ENCODE assay signal across 29 mouse cellular contexts in genomic region chr2:173308486-173308885, GRCm38 (mm10). TPM values are rescaled to one million over a fixed set of nuclear protein-coding genes. Genes with fewer than 3 reads are reported as not detected.
DNase-seq lines count a peak whose midpoint lies in the region; ATAC-seq lines count a peak whose summit lies in the region.
"Had no signal": no experiment of that assay in that cellular context is flagged by ENCODE, and none has a peak within 500 bp of the region (broad histone marks: within the 10 kb centered on the region; RNA-seq: fewer than 3 reads in every experiment).

No protein-coding gene starts in this region.

- DNase-seq in heart, adult 18-20 months = peak; percentile 18 to 37
- no peak for DNase-seq in heart, postnatal 36 days
- no peak for DNase-seq in neural tube, embryonic 10.5 days (ENCODE audit: extremely low spot score, low spot score)
- peak; percentile 70 for DNase-seq in gastrocnemius, postnatal 14 days
- peak; percentile 93 for DNase-seq in skeletal muscle tissue, adult 2 months (ENCODE audit: low read depth, low spot score)
- no peak for DNase-seq in embryo, embryonic 9.5 days (ENCODE audit: extremely low spot score)
- DNase-seq in adrenal gland, adult 18-20 months (ENCODE audit: low spot score in 2 of 2) = no peak
- DNase-seq: adrenal gland, adult 2 months; adrenal gland, postnatal 36 days; cerebellum, adult 2 months; cerebellum, postnatal 14 days; kidney, adult 11 months; liver; right cerebral cortex, postnatal 14 days; thymus, postnatal 25 days had no signal

- 93% methylated on average over 10 of the region's 10 CpGs for WGBS in neural tube, embryonic 13.5 days

- H3K4me2 ChIP-seq in neural tube, embryonic 13.5 days = no peak overlapping the region

- no peak overlapping the region for H3K9ac ChIP-seq in neural tube, embryonic 13.5 days
- H3K9ac ChIP-seq: embryonic facial prominence, embryonic 12.5 days; forebrain, embryonic 15.5 days; heart, embryonic 15.5 days; hindbrain, embryonic 14.5 days; liver, embryonic 14.5 days; lung, embryonic 15.5 days; midbrain, embryonic 12.5 days; stomach, embryonic 15.5 days had no signal

- ATAC-seq in neural tube, embryonic 13.5 days (ENCODE audit: low read depth) = no peak
- ATAC-seq: Patski had no signal

- H3K36me3 ChIP-seq in neural tube, embryonic 13.5 days = no peaks in the 10 kb centered on the region
- H3K36me3 ChIP-seq: embryonic facial prominence, embryonic 12.5 days; forebrain, embryonic 10.5 days; forebrain, embryonic 15.5 days; heart, embryonic 10.5 days; heart, embryonic 15.5 days; lung, embryonic 15.5 days; midbrain, embryonic 12.5 days; stomach, embryonic 15.5 days had no signal

- peaks cover 19% of the 10 kb centered on the region for H3K4me1 ChIP-seq in neural tube, embryonic 13.5 days (replicated peaks)

- H3K9me3 ChIP-seq in neural tube, embryonic 13.5 days = no peaks in the 10 kb centered on the region
- H3K9me3 ChIP-seq: embryonic facial prominence, embryonic 12.5 days; forebrain, embryonic 10.5 days; forebrain, embryonic 15.5 days; heart, embryonic 10.5 days; heart, embryonic 15.5 days; lung, embryonic 15.5 days; midbrain, embryonic 12.5 days; stomach, embryonic 15.5 days had no signal

- intact Hi-C loops in heart, postnatal 36 days (cut with DNase I) = loop anchor here (1.0 kb wide), 1 partner anchor 27 kb away; no protein-coding TSS in a partner anchor
- intact Hi-C loops in gastrocnemius, postnatal 14 days (cut with DNase I; ENCODE audit: low total_unique reads) = no loop called here

- H3K27me3 ChIP-seq in neural tube, embryonic 13.5 days = peaks cover 19% of the 10 kb centered on the region; the same call in 1 of the 2 replicates
- H3K27me3 ChIP-seq: forebrain, embryonic 15.5 days; heart, embryonic 15.5 days; Patski; stomach, embryonic 15.5 days had no signal

- peak overlapping the region; percentile 81 for H3K27ac ChIP-seq in neural tube, embryonic 13.5 days (replicated peaks)
- H3K27ac ChIP-seq: liver, embryonic 14.5 days; lung, embryonic 15.5 days; midbrain, embryonic 12.5 days; stomach, embryonic 15.5 days had no signal

- H3K4me3 ChIP-seq in neural tube, embryonic 13.5 days = no peak overlapping the region
- H3K4me3 ChIP-seq: forebrain, embryonic 15.5 days; heart, embryonic 15.5 days; lung, embryonic 15.5 days; myocyte; stomach, embryonic 15.5 days had no signal

RNA-seq across cellular contexts. Expression of gene Pmepa1, which starts 32.2 kb away (rescaled TPM):
- total RNA-seq in heart, adult 18-20 months (2021) = 10 to 100 TPM; 25.8 to 28.1 TPM
- 10 to 100 TPM; 27.1 to 27.4 TPM for total RNA-seq in heart, postnatal 36 days (2021)
- 5.2 and 6.0 TPM in 2 replicates for polyA plus RNA-seq in neural tube, embryonic 13.5 days (2015; fragmentation: Nextera tagmentation; extraction: Ambion mirVana)
- 10 to 100 TPM; 11.1 to 12.1 TPM for total RNA-seq in gastrocnemius, postnatal 14 days (2021)
- 10 to 100 TPM; 39.1 to 86.4 TPM for total RNA-seq in adrenal gland, adult 18-20 months (2021)
- total RNA-seq: MEL had no signal

Comparison
In these comparisons a context has a peak if more than half of its experiments do, and no peak if none do; other contexts are left out.
1. DNase-seq: peak in heart, adult 18-20 months (2 of 2), gastrocnemius, postnatal 14 days (single experiment) and skeletal muscle tissue, adult 2 months (single experiment); none in heart, postnatal 36 days (0 of 2), neural tube, embryonic 10.5 days (single experiment), embryo, embryonic 9.5 days (single experiment) and adrenal gland, adult 18-20 months (0 of 2).